Mouse (Mus musculus): ENCODE data around the gene Iqcf3. TPM values are rescaled to one million over a fixed set of nuclear protein-coding genes. Genes with fewer than 3 reads are reported as not detected.

Gene Iqcf3
- polyA plus RNA-seq, 1 experiment from 2014 or later = not detected

DNA sequence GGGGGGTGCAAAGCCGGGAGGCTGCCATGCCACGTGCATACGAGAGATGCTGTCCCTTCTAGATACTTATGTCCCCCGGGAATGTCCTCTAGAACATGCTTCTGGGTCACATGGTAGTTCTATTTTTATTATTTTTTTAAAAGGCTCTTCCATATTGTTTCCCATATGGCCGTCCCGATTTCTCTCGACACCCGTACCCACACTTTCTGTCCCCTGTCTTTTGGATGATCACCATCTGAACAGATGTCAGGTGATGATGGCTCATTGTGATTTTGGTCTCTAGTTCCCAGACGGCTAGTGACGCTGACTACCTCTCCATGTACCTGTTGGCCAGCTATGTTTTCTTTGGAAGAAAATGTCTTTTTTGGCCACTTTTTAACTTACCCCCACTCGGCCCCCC is 26.5 kb downstream of the Iqcf3 start:
- Histone ChIP-seq H3K9ac (ENCODE audit: low read length) (no peak overlapping the region), H3K4me2 (ENCODE audit: low read length) (no peak overlapping the region), H3K9me3 (ENCODE audit: control insufficient read depth, low read length) (no peaks in the 10 kb centered on the region), H3K27ac (replicated peaks in 1 of 2; ENCODE audit: control insufficient read depth in 1 of 2, insufficient read depth in 1 of 2, low read depth in 2 of 2, low read length in 2 of 2) (no peak overlapping the region), H3K27me3 (ENCODE audit: control insufficient read depth, insufficient read depth, low read length) (no peaks in the 10 kb centered on the region), H3K4me1 (ENCODE audit: control insufficient read depth in 2 of 2, insufficient read depth in 2 of 2, low read length in 2 of 2) (no peaks in the 10 kb centered on the region), H3K36me3 (ENCODE audit: control insufficient read depth, insufficient read depth, low read length) (no peaks in the 10 kb centered on the region), H3K4me3 (ENCODE audit: control insufficient read depth in 1 of 2, insufficient read depth in 1 of 2, low read depth in 1 of 2, low read length in 2 of 2) (no peak overlapping the region)
- no peak for ATAC-seq (ENCODE audit: insufficient number of reproducible peaks, insufficient read depth, low FRiP score, low read depth)
- WGBS = 82% methylated on average over 11 of the region's 11 CpGs

DNA sequence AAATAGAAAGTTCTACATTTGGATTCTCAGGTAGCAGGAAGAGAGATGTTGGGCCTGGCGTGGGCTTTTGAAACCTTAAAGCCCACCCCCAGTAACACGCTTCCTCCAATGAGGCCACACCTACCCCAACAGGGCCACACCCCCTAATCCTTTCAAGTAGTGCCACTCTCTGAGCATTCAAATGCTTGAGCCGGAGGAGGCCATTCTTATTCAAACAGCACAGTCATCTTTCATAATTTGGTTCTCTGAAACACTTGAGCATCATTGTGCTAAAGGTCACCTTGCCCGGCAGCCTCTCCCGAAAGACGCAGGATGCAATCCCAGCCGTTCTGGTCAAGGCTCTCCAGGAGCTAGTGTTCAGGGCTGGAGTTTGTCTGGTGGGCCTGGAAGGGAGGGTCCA is 27.1 kb downstream of the Iqcf3 start:
- H3K4me3 ChIP-seq (ENCODE audit: control insufficient read depth in 1 of 2, insufficient read depth in 1 of 2, low read depth in 1 of 2, low read length in 2 of 2) = no peak overlapping the region
- no peaks in the 10 kb centered on the region for H3K4me1 ChIP-seq (ENCODE audit: control insufficient read depth in 2 of 2, insufficient read depth in 2 of 2, low read length in 2 of 2)
- 91% methylated on average over 7 of the region's 7 CpGs for WGBS
- no peaks in the 10 kb centered on the region for H3K9me3 ChIP-seq (ENCODE audit: control insufficient read depth, low read length)
- no peak for ATAC-seq (ENCODE audit: insufficient number of reproducible peaks, insufficient read depth, low FRiP score, low read depth)
- H3K27ac ChIP-seq (replicated peaks in 1 of 2; ENCODE audit: control insufficient read depth in 1 of 2, insufficient read depth in 1 of 2, low read depth in 2 of 2, low read length in 2 of 2) = no peak overlapping the region
- H3K36me3 ChIP-seq (ENCODE audit: control insufficient read depth, insufficient read depth, low read length) = no peaks in the 10 kb centered on the region
- H3K9ac ChIP-seq (ENCODE audit: low read length) = no peak overlapping the region
- no peaks in the 10 kb centered on the region for H3K27me3 ChIP-seq (ENCODE audit: control insufficient read depth, insufficient read depth, low read length)
- no peak overlapping the region for H3K4me2 ChIP-seq (ENCODE audit: low read length)

DNA sequence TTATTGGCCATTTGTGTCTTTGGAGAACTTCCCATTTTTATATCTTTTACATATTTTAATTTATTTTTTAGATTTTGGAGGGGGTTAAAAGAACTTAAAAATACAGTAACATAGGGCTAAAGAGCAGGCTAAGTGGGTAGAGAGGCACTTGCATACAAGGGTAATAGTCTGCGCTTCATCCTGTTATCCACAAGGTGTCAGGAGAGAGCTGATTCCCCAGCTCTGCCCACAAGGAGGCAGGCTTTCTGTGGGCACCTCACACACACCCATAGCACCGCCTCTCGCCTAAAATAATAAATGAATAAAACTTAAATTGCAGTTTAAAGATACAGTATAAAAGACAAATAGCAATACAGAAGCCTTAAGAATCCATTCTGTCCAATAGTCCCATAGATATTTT is 29.6 kb downstream of the Iqcf3 start:
- H3K9me3 ChIP-seq (ENCODE audit: control insufficient read depth, low read length) = no peaks in the 10 kb centered on the region
- no peak overlapping the region for H3K4me2 ChIP-seq (ENCODE audit: low read length)
- 26% methylated on average over 3 of the region's 3 CpGs for WGBS

DNA sequence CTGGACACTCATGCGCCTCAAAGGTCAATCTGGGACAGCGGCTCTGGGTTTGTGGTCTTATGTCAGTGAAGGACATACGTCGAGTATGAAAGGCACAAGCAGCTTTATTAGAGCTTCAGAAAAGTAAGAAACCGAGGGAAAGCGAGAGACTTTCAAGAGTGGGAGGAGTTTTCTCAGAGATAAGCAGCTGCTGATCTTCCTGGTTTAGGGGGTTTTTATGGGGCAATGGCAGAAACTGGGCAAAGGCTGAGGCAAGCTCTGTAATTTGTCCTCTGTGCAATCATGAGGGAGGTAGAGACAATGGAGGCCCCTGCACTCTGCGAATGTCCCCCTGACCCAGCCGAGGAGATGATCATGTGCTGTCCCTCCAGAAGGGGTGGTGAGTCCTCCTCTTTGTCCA is 41.5 kb downstream of the Iqcf3 start:
- no peaks in the 10 kb centered on the region for H3K9me3 ChIP-seq (ENCODE audit: control insufficient read depth, low read length)
- peaks cover 3% of the 10 kb centered on the region; the same call in 1 of the 2 replicates for H3K27me3 ChIP-seq (ENCODE audit: control insufficient read depth, insufficient read depth, low read length)
- no peak overlapping the region for H3K4me3 ChIP-seq (ENCODE audit: control insufficient read depth in 1 of 2, insufficient read depth in 1 of 2, low read depth in 1 of 2, low read length in 2 of 2)
- ATAC-seq (ENCODE audit: insufficient number of reproducible peaks, insufficient read depth, low FRiP score, low read depth) = no peak
- H3K27ac ChIP-seq (replicated peaks in 1 of 2; ENCODE audit: control insufficient read depth in 1 of 2, insufficient read depth in 1 of 2, low read depth in 2 of 2, low read length in 2 of 2) = no peak overlapping the region
- no peaks in the 10 kb centered on the region for H3K4me1 ChIP-seq (ENCODE audit: control insufficient read depth in 2 of 2, insufficient read depth in 2 of 2, low read length in 2 of 2)
- no peaks in the 10 kb centered on the region for H3K36me3 ChIP-seq (ENCODE audit: control insufficient read depth, insufficient read depth, low read length)
- WGBS = 69% methylated on average over 8 of the region's 8 CpGs
- H3K4me2 ChIP-seq (ENCODE audit: low read length) = no peak overlapping the region
- H3K9ac ChIP-seq (ENCODE audit: low read length) = no peak overlapping the region

More for the DNA sequence above, 29.6 kb downstream of the Iqcf3 start:
- no peaks in the 10 kb centered on the region for H3K27me3 ChIP-seq (ENCODE audit: control insufficient read depth, insufficient read depth, low read length)
- H3K4me1 ChIP-seq (ENCODE audit: control insufficient read depth in 2 of 2, insufficient read depth in 2 of 2, low read length in 2 of 2) = no peaks in the 10 kb centered on the region
- no peak overlapping the region for H3K9ac ChIP-seq (ENCODE audit: low read length)
- no peak overlapping the region for H3K27ac ChIP-seq (replicated peaks in 1 of 2; ENCODE audit: control insufficient read depth in 1 of 2, insufficient read depth in 1 of 2, low read depth in 2 of 2, low read length in 2 of 2)
- no peak overlapping the region for H3K4me3 ChIP-seq (ENCODE audit: control insufficient read depth in 1 of 2, insufficient read depth in 1 of 2, low read depth in 1 of 2, low read length in 2 of 2)
- no peaks in the 10 kb centered on the region for H3K36me3 ChIP-seq (ENCODE audit: control insufficient read depth, insufficient read depth, low read length)
- no peak for ATAC-seq (ENCODE audit: insufficient number of reproducible peaks, insufficient read depth, low FRiP score, low read depth)

DNA sequence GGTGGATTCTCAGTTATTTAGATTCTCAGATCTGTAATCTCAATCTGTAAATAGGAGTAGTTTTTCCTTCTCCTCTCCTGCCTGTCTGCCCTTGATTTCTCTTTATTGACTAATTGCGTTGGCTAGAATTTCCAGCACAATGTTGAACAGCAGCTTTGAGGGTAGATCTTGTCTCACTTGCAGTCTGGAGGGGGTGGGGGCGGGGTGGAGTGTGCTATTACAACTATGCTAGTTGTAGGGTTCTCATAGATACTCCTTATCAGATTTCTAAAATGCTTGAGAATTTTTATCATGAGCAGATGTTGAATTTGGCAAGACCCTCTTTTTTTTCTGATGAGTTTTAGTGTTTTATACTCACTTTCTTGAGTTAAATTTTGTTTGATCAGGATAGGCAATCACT is 42.0 kb downstream of the Iqcf3 start:
- no peak overlapping the region for H3K4me3 ChIP-seq (ENCODE audit: control insufficient read depth in 1 of 2, insufficient read depth in 1 of 2, low read depth in 1 of 2, low read length in 2 of 2)
- H3K9me3 ChIP-seq (ENCODE audit: control insufficient read depth, low read length) = no peaks in the 10 kb centered on the region
- no peak overlapping the region for H3K4me2 ChIP-seq (ENCODE audit: low read length)
- H3K36me3 ChIP-seq (ENCODE audit: control insufficient read depth, insufficient read depth, low read length) = no peaks in the 10 kb centered on the region
- 72% methylated on average over 2 of the region's 2 CpGs for WGBS
- peaks cover 5% of the 10 kb centered on the region; the same call in 1 of the 2 replicates for H3K27me3 ChIP-seq (ENCODE audit: control insufficient read depth, insufficient read depth, low read length)
- no peak for ATAC-seq (ENCODE audit: insufficient number of reproducible peaks, insufficient read depth, low FRiP score, low read depth)
- no peak overlapping the region for H3K9ac ChIP-seq (ENCODE audit: low read length)
- H3K4me1 ChIP-seq (ENCODE audit: control insufficient read depth in 2 of 2, insufficient read depth in 2 of 2, low read length in 2 of 2) = no peaks in the 10 kb centered on the region
- H3K27ac ChIP-seq (replicated peaks in 1 of 2; ENCODE audit: control insufficient read depth in 1 of 2, insufficient read depth in 1 of 2, low read depth in 2 of 2, low read length in 2 of 2) = no peak overlapping the region

DNA sequence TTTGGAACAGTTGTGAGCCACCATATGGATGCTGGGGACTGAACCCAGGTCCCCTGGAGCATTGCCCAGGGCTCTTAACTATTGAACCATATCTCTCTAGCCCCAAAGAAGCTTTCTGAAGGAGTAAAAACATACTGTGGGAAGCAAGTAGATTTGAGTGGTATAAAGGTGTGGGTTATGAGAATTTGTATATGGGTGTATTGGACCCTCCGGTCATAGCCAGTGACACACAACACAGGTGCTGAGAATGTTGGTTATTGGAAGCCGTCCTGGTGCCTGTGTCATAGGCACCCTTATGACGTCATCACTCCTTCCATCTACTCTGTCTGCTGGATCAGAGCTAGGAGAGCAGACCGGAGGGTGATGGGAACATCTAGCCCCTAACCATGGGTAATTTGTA is 47.2 kb downstream of the Iqcf3 start, which contains the start of gene Iqcf5:
Gene Iqcf5 (plus strand): TSS at position 301 of the 400 bp plus-strand sequence.
- Histone ChIP-seq H3K27me3 (ENCODE audit: control insufficient read depth, insufficient read depth, low read length) (0 out of 2 replicates have a peak, but pooled peaks cover 6% of the 10 kb centered on the region), H3K4me1 (ENCODE audit: control insufficient read depth in 2 of 2, insufficient read depth in 2 of 2, low read length in 2 of 2) (peaks cover 5 to 9% of the 10 kb centered on the region in 2 experiments; a peak in 3 of 4 replicates), H3K4me2 (ENCODE audit: low read length) (no peak within 1 kb of the TSS), H3K4me3 (ENCODE audit: control insufficient read depth in 1 of 2, insufficient read depth in 1 of 2, low read depth in 1 of 2, low read length in 2 of 2) (no peak within 1 kb of the TSS), H3K9me3 (ENCODE audit: control insufficient read depth, low read length) (no peaks in the 10 kb centered on the region), H3K9ac (ENCODE audit: low read length) (no peak within 1 kb of the TSS), H3K27ac (replicated peaks in 1 of 2; ENCODE audit: control insufficient read depth in 1 of 2, insufficient read depth in 1 of 2, low read depth in 2 of 2, low read length in 2 of 2) (no peak within 1 kb of the TSS), H3K36me3 (ENCODE audit: control insufficient read depth, insufficient read depth, low read length) (no peaks in the 10 kb centered on the region)
- 87% methylated on average over 4 of the region's 4 CpGs for WGBS
- ATAC-seq (ENCODE audit: insufficient number of reproducible peaks, insufficient read depth, low FRiP score, low read depth) = no peak

DNA sequence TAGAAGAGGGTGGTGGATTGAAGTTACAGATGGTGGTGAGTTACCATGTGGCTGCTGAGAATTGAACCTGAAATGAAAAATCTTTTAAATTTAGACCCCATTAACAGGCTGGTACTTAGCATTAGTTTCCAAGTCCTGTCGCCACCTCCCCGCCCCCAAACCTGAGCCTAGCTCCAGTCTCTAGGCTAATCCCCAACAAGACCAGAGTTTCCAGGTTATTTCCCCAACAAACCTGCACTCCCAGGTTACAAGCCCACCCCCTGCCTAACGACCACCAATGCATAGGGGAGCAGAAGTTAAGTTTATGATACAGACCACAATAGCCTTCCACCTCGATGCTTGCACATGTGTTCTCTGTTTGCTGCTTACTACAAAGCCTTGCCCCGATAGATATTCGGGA is 47.9 kb downstream of the Iqcf3 start:
- no peak for ATAC-seq (ENCODE audit: insufficient number of reproducible peaks, insufficient read depth, low FRiP score, low read depth)
- 68% methylated on average over 6 of the region's 6 CpGs for WGBS

More for the DNA sequence above, 47.9 kb downstream of the Iqcf3 start:
- Histone ChIP-seq H3K27me3 (ENCODE audit: control insufficient read depth, insufficient read depth, low read length) (peaks cover 9% of the 10 kb centered on the region), H3K4me2 (ENCODE audit: low read length) (no peak overlapping the region), H3K4me3 (ENCODE audit: control insufficient read depth in 1 of 2, insufficient read depth in 1 of 2, low read depth in 1 of 2, low read length in 2 of 2) (no peak overlapping the region), H3K36me3 (ENCODE audit: control insufficient read depth, insufficient read depth, low read length) (no peaks in the 10 kb centered on the region), H3K4me1 (ENCODE audit: control insufficient read depth in 2 of 2, insufficient read depth in 2 of 2, low read length in 2 of 2) (peaks cover 5 to 9% of the 10 kb centered on the region in 2 experiments; a peak in 3 of 4 replicates), H3K9me3 (ENCODE audit: control insufficient read depth, low read length) (no peaks in the 10 kb centered on the region), H3K27ac (replicated peaks in 1 of 2; ENCODE audit: control insufficient read depth in 1 of 2, insufficient read depth in 1 of 2, low read depth in 2 of 2, low read length in 2 of 2) (no peak overlapping the region), H3K9ac (ENCODE audit: low read length) (no peak overlapping the region)

All from heart, embryonic 14.5 days (tissue).